Mouse (Mus musculus): ENCODE results near the gene Otulin.

- no peak for TF ChIP-seq ZC3H11A (IDR thresholded peaks at IDR 0.05; ENCODE audit: low read depth, low read length)
- TF ChIP-seq CTCF (conservative IDR thresholded peaks at IDR 0.05 in 1 of 2, IDR thresholded peaks at IDR 0.05 in 1 of 2; ENCODE audit: low read depth in 2 of 2, low read length in 2 of 2) = no peak
Observed at GRCm38 (mm10) chr15:27618778-27619533, 11.5 kb downstream of the Otulin start.
